Mouse (Mus musculus) urinary bladder, postnatal 14 days (tissue): ENCODE measurements around the gene Flrt1.
"Not testable (repeated sequence)": the region's sequence is repeated elsewhere in the genome, so short reads cannot be mapped to it uniquely, and the experiment has no call there.

Experiments used
- DNase-seq: peaks from one replicate; pipeline ENCODE4 v3.0.0; 2021; ENCODE audit warnings: low spot score

Gene Flrt1

GRCm38 (mm10) chr19:7068661-7069531 is 36.6 kb downstream of the Flrt1 start:
- DNase-seq: no peak

- peak; percentile 84 for DNase-seq
Measured at GRCm38 (mm10) chr19:7068136-7068535, 37.4 kb downstream of the Flrt1 start.

GRCm38 (mm10) chr19:7067344-7068050 is 38.0 kb downstream of the Flrt1 start:
- no peak for DNase-seq

- DNase-seq: no peak
Measured at GRCm38 (mm10) chr19:7066828-7067342, 38.6 kb downstream of the Flrt1 start.

GRCm38 (mm10) chr19:7066034-7066827 is 39.3 kb downstream of the Flrt1 start:
- DNase-seq: peak; percentile 38

- DNase-seq: peak; percentile 87
Measured at GRCm38 (mm10) chr19:7064571-7064970, 41.0 kb downstream of the Flrt1 start.

DNA sequence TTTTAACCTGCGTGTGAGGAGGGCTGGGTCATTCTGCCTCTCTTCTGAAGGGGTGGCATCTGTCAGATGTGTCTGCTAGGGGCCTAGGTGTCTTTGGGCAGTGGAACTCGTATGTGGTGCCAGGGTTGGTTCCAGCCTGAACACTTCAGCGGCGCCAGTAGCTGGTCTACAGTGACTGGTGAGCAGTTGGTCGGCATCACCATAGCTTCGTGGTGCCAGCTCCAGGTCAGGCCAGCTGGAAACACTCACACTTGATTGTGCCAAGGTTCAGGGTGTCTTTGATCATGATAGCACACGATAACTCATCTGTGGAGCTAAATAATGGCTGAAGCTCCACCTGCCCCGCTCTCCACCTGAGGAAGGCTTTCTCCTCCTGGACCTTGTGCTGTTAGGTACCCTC is 42.6 kb downstream of the Flrt1 start:
- DNase-seq: no peak

DNA sequence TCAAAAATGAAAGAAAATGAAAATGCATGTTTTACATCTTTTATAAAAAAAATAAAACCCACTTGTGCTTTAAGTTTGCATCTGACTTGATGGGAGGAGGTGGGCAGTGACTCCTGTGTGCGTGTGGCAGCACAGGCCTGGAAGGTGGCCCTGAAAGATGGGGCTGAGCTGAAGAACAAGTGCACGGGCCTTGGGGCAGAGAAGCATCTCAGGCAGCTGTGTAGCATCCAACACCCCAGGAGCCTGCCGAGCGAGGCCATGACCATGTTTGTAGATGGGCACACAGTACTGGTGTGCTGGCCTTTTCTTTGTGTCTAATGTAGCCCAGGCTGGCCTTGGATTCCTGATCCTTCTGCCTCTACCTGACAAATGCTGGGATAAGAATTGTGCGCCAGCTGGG is 43.4 kb downstream of the Flrt1 start:
- no peak for DNase-seq

GRCm38 (mm10) chr19:7058541-7058940 is 47.0 kb downstream of the Flrt1 start:
- DNase-seq: no peak

- DNase-seq: peak; percentile 87
Measured at GRCm38 (mm10) chr19:7057722-7058207, 47.8 kb downstream of the Flrt1 start.

- peak; percentile 68 for DNase-seq
Measured at GRCm38 (mm10) chr19:7057126-7057721, 48.3 kb downstream of the Flrt1 start.

DNA sequence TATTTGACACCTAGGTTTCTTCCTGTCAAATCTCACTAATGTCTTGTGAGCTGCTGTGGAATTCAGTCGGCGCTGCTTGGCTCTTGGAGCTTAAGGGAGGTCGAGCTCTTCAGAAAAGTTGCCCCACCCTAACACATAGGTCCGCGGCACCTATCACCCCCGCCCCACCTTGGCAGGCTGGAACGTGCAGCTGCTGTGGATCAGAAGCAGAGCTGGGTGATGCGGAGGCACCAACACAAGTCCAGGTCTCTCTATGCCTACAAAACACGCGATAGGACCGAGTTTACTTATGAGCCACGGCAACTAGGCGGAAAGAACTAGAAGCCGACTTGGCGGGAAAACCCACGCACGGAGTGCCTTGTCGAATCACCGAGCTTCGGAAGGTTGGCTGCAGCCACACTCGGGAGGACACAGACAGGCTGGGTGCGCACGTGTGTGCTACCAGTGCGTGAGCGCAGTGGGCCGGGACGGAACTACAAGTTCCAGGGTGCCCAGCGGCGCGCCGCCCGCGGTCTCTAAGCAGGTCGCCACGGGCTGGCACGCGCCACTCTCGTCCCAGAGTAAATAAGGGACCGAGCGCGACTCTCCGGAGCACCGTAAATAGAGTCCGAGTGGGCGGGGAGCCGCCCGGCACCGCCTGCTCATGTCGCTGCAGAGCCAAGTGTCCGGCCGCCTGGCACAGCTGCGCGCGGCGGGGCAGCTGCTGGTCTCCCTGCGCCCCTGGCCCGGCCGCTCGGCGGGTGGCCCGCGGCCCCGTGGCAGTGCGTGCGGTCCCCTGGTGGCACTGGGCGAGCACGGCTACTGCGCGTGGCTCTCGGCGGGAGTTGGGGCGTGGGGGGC is 49.1 kb downstream of the Flrt1 start, which contains the start of gene Macrod1:
Gene Macrod1, plus strand, starts transcription at position 563 of the 840 bp plus-strand sequence.
- peak; percentile 79 for DNase-seq

DNA sequence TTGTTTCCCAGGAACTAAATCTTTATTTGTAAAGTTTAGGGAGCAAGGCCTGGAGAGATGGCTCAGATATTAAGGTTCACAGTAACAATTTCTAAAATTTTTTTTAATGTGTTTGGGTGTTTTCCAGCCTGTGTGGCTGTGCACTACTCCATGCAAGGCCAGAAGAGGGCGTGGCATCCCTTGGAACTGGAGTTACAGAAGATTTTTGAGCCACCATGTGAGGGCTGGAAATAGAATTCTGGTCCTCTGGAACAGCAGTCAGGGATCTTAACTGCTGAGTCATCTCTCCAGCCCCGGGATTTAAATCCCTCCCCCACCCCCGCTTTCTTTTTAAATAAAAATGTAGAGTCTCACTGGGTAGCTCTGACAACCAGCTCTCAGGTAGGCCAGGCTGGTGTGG is 50.4 kb downstream of the Flrt1 start:
- DNase-seq: peak; percentile 48

DNA sequence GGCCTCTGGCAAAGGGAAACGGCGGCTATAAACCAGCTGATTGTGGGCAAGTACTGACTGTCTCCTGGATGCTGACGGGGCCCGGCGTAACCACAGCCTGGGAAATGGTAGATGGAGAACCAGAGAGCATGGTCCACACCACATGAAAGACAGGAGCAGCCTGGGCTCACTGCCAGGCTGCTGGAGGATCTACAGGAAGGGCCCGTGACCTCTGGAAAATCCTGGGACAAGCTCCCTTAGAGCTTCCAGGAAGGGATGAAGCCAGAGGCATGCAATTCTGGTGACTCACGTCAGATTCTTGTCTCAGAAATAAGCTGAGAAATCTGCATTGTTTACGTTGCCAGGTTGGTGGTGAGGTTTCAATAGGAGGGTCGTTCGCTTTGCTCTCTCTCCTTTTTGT is 50.8 kb downstream of the Flrt1 start:
- peak; percentile 42 for DNase-seq

- not testable (repeated sequence) for DNase-seq
Measured at GRCm38 (mm10) chr19:7053382-7053781, 52.1 kb downstream of the Flrt1 start.

GRCm38 (mm10) chr19:7044706-7045105 is 60.8 kb downstream of the Flrt1 start:
- no peak for DNase-seq

DNA sequence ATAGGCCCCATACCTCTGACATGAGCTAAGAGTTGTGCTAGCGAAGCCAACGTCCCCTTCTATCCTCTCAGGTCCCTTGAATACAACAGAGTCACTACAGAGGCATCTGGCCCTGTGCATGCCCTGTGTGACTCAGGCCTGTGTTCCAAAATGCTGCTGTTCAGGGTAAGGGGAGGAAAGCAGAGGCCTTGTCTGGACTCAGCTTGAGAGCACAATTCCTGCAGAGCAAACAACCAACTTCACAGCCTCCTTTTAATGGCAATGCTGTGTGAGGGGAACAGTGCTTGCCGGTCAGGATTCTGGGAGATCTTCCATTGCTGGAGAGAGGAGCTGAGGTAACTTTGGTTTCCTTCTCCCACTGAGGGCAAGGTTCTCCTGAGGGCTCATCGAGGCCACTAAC is 61.2 kb downstream of the Flrt1 start:
- DNase-seq: no peak
